Mouse (Mus musculus) bone marrow macrophage, adult 2 months (primary cell): ENCODE data around the gene Phldb2. TPM values are rescaled to one million over a fixed set of nuclear protein-coding genes. Genes with fewer than 3 reads are reported as not detected.

Experiments used
- H3K27ac ChIP-seq: 2 replicates; pipeline ENCODE4 v1.5.1; 2012; ENCODE audit warnings: low read depth, low read length; ENCODE audit not compliant: insufficient read depth
- H3K4me1 ChIP-seq: 2 replicates; pipeline ENCODE4 v1.6.1; 2012; ENCODE audit warnings: low read length; ENCODE audit not compliant: control insufficient read depth, insufficient read depth
- H3K4me3 ChIP-seq: 2 replicates; pipeline ENCODE4 v1.5.1; 2012; ENCODE audit warnings: mild to moderate bottlenecking, low read length, moderate library complexity; ENCODE audit not compliant: insufficient read depth
- CTCF ChIP-seq: IDR thresholded peaks from 2 replicates; pipeline ENCODE4 v1.5.1; 2012; ENCODE audit warnings: low read depth, mild to moderate bottlenecking, low read length, moderate library complexity
- POLR2A ChIP-seq: IDR thresholded peaks from 2 replicates; pipeline ENCODE4 v1.6.1; 2012; ENCODE audit warnings: mild to moderate bottlenecking, low read depth, low read length, borderline replicate concordance
- polyA plus RNA-seq: library from polyadenylated mRNA; stranded (reverse); fragments of >200 nt; gene quantifications from 2 replicates; pipeline ENCODE4 v1.2.4, GENCODE M21; 2012; ENCODE audit not compliant: missing spikeins, insufficient read depth, insufficient read length

Gene Phldb2
- polyA plus RNA-seq, 1 experiment: 1.3 TPM

GRCm38 (mm10) chr16:45831094-45831872, 122.1 kb downstream of the Phldb2 start:
- no peak overlapping the region for H3K27ac ChIP-seq

GRCm38 (mm10) chr16:45830096-45830866, 123.1 kb downstream of the Phldb2 start:
- H3K4me3 ChIP-seq: no peak overlapping the region
- no peaks in the 10 kb centered on the region for H3K4me1 ChIP-seq
- no peak for TF ChIP-seq POLR2A
- TF ChIP-seq CTCF: no peak
- H3K27ac ChIP-seq: no peak overlapping the region

More at GRCm38 (mm10) chr16:45831094-45831872, 122.1 kb downstream of the Phldb2 start:
- H3K4me1 ChIP-seq: no peaks in the 10 kb centered on the region
- TF ChIP-seq POLR2A: no peak
- TF ChIP-seq CTCF: no peak
- H3K4me3 ChIP-seq: no peak overlapping the region

- Histone ChIP-seq H3K4me3 (no peak overlapping the region), H3K27ac (no peak overlapping the region), H3K4me1 (no peaks in the 10 kb centered on the region)
- TF ChIP-seq POLR2A (no peak), CTCF (no peak)
These were observed 128.1 kb downstream of the Phldb2 start for GRCm38 (mm10) chr16:45825309-45825708.

GRCm38 (mm10) chr16:45824025-45824424, 129.4 kb downstream of the Phldb2 start:
- TF ChIP-seq POLR2A (no peak), CTCF (no peak)
- Histone ChIP-seq H3K4me1 (no peaks in the 10 kb centered on the region), H3K4me3 (no peak overlapping the region), H3K27ac (no peak overlapping the region)

GRCm38 (mm10) chr16:45819911-45820310, 133.5 kb downstream of the Phldb2 start:
- H3K27ac ChIP-seq: no peak overlapping the region
- no peaks in the 10 kb centered on the region for H3K4me1 ChIP-seq
- no peak overlapping the region for H3K4me3 ChIP-seq
- TF ChIP-seq POLR2A (no peak), CTCF (no peak)

GRCm38 (mm10) chr16:45817795-45818194, 135.6 kb downstream of the Phldb2 start:
- Histone ChIP-seq H3K4me3 (no peak overlapping the region), H3K4me1 (no peaks in the 10 kb centered on the region), H3K27ac (no peak overlapping the region)
- TF ChIP-seq CTCF (no peak), POLR2A (no peak)

- Histone ChIP-seq H3K4me1 (no peaks in the 10 kb centered on the region), H3K27ac (no peak overlapping the region), H3K4me3 (no peak overlapping the region)
- TF ChIP-seq POLR2A (no peak), CTCF (no peak)
These were observed 136.7 kb downstream of the Phldb2 start for GRCm38 (mm10) chr16:45816670-45817069.

GRCm38 (mm10) chr16:45814611-45815010, 138.8 kb downstream of the Phldb2 start:
- Histone ChIP-seq H3K4me1 (no peaks in the 10 kb centered on the region), H3K27ac (no peak overlapping the region), H3K4me3 (no peak overlapping the region)
- TF ChIP-seq POLR2A (no peak), CTCF (no peak)

GRCm38 (mm10) chr16:45811788-45812187, 141.6 kb downstream of the Phldb2 start:
- Histone ChIP-seq H3K4me3 (no peak overlapping the region), H3K4me1 (no peaks in the 10 kb centered on the region), H3K27ac (no peak overlapping the region)
- no peak for TF ChIP-seq POLR2A
- TF ChIP-seq CTCF: no peak

- Histone ChIP-seq H3K27ac (no peak overlapping the region), H3K4me1 (no peaks in the 10 kb centered on the region), H3K4me3 (no peak overlapping the region)
- TF ChIP-seq CTCF: no peak
- TF ChIP-seq POLR2A: no peak
These were observed 142.5 kb downstream of the Phldb2 start for GRCm38 (mm10) chr16:45810829-45811326.
